15 mouse cellular contexts compared by ENCODE assay signal in the genomic region with DNA sequence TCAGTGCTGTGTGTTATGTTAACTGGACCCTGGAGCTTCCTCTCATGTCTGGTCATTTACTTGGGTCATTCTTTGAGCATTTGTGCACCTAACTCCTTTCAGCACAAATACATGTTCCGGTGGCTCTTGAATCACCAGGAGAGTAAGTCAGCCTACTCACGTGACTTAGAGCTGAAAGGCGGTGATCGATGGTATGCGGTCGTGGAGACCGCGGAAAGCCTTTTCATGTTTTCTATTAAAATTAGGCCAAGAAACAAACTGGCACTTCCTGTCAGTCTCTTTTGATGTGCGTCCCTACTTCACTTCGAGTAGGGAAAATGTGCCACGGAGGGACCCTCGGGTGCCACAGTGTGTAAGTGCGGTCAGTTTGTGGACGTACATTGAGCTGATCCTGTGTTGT. TPM values are rescaled to one million over a fixed set of nuclear protein-coding genes. Genes with fewer than 3 reads are reported as not detected.
"Had no signal": no experiment of that assay in that cellular context is flagged by ENCODE, and none has a peak within 500 bp of the region (broad histone marks: within the 10 kb centered on the region; RNA-seq: fewer than 3 reads in every experiment).

No protein-coding gene starts in this region.

- H3K4me3 ChIP-seq: midbrain, embryonic 13.5 days; midbrain, embryonic 15.5 days; neural tube, embryonic 12.5 days had no signal

- H3K9me3 ChIP-seq: midbrain, embryonic 13.5 days; midbrain, embryonic 15.5 days; neural tube, embryonic 12.5 days had no signal

- H3K27me3 ChIP-seq: midbrain, embryonic 13.5 days; midbrain, embryonic 15.5 days; neural tube, embryonic 12.5 days had no signal

- DNase-seq: lung, adult 18-20 months; lung, embryonic 14.5 days; lung, postnatal 10 days; lung, postnatal 4 days; retina, postnatal 1 day; right cerebral cortex, postnatal 4 days; spleen, adult 18-20 months; thymus, adult 18-20 months; thymus, postnatal 14 days; thymus, postnatal 4 days had no signal

- H3K4me1 ChIP-seq: midbrain, embryonic 13.5 days; midbrain, embryonic 15.5 days; neural tube, embryonic 12.5 days had no signal

- H3K36me3 ChIP-seq: midbrain, embryonic 13.5 days; midbrain, embryonic 15.5 days; neural tube, embryonic 12.5 days had no signal

- ATAC-seq: midbrain, embryonic 13.5 days; midbrain, embryonic 15.5 days had no signal

- H3K27ac ChIP-seq: midbrain, embryonic 13.5 days; midbrain, embryonic 15.5 days; neural tube, embryonic 12.5 days had no signal

- H3K9ac ChIP-seq: lung, embryonic 14.5 days; midbrain, embryonic 13.5 days; midbrain, embryonic 15.5 days; neural tube, embryonic 12.5 days had no signal

RNA-seq across cellular contexts. Expression of gene Dnajc6, which starts 19.4 kb away (rescaled TPM):
- total RNA-seq: monocyte, adult 5-6 weeks; neutrophil, adult 5-6 weeks had no signal
